Mouse (Mus musculus): ENCODE measurements around the gene Kng2.
"Not testable (repeated sequence)": the region's sequence is repeated elsewhere in the genome, so short reads cannot be mapped to it uniquely, and the experiment has no call there.

- TF ChIP-seq CTCF (IDR thresholded peaks at IDR 0.05; ENCODE audit: low read depth, low read length); GATA1 (IDR thresholded peaks at IDR 0.05; ENCODE audit: borderline replicate concordance, low read length): not testable (repeated sequence)
These were observed 15.5 kb downstream of the Kng2 start for GRCm38 (mm10) chr16:23013786-23014185.

Measured in G1E (cell line).